Mouse (Mus musculus) kidney, embryonic 16.5 days (tissue): Measurements from ENCODE around the gene 4930519G04Rik. TPM values are rescaled to one million over a fixed set of nuclear protein-coding genes. Genes with fewer than 3 reads are reported as not detected.

Experiments
- ATAC-seq: fragments of 200-750 bp; cut with Nextera tagmentation; 2 replicates; pipeline ENCODE4 v1.8.0; 2017; ENCODE audit warnings: moderate TSS enrichment; ENCODE audit not compliant: low FRiP score, low TSS enrichment
- H3K27ac ChIP-seq: fragments of 300-500 bp; sonication (generic); 2 replicates; pipeline ENCODE4 v1.5.1; 2014; ENCODE audit warnings: low read length
- H3K27me3 ChIP-seq: fragments of 300-500 bp; sonication (generic); 2 replicates; pipeline ENCODE4 v1.6.1; 2014; ENCODE audit warnings: low read length, control low read depth, mixed read lengths; ENCODE audit not compliant: insufficient read depth
- H3K36me3 ChIP-seq: fragments of 300-500 bp; sonication (generic); 2 replicates; pipeline ENCODE4 v1.6.1; 2014; ENCODE audit warnings: low read length, control low read depth, mixed read lengths; ENCODE audit not compliant: insufficient read depth
- H3K4me1 ChIP-seq: fragments of 300-500 bp; sonication (generic); 2 replicates; pipeline ENCODE4 v1.6.1; 2014; ENCODE audit warnings: low read length, control low read depth, mixed read lengths; ENCODE audit not compliant: insufficient read depth
- H3K4me2 ChIP-seq: fragments of 300-500 bp; sonication (generic); replicated peaks from 2 replicates; pipeline ENCODE4 v1.6.1; 2014; ENCODE audit warnings: low read depth, low read length
- H3K4me3 ChIP-seq: fragments of 300-500 bp; sonication (generic); 2 replicates; pipeline ENCODE4 v1.5.1; 2014; ENCODE audit warnings: mild to moderate bottlenecking, low read length
- H3K9ac ChIP-seq: fragments of 300-500 bp; sonication (generic); replicated peaks from 2 replicates; pipeline ENCODE4 v1.6.1; 2014; ENCODE audit warnings: low read length
- H3K9me3 ChIP-seq: fragments of 300-500 bp; sonication (generic); 2 replicates; pipeline ENCODE4 v1.6.1; 2016; ENCODE audit warnings: low read length, control low read depth
- WGBS: fragments of 180-500 bp; shearing (Covaris S2); extraction: QIAGEN DNeasy Blood & Tissue Kit; methylation state at CpG from one replicate; pipeline ENCODE4 v1.1.7; 2014; 5-methylcytosine and 5-hydroxymethylcytosine counted together
- polyA plus RNA-seq: library from polyadenylated mRNA; unstranded; fragments of >200 nt; fragmentation: Nextera tagmentation; extraction: Ambion mirVana; gene quantifications from 2 replicates; pipeline ENCODE4 v1.2.1, GENCODE M21; 2015

4930519G04Rik gene
- polyA plus RNA-seq, 1 experiment from 2014 or later, result not detected

DNA sequence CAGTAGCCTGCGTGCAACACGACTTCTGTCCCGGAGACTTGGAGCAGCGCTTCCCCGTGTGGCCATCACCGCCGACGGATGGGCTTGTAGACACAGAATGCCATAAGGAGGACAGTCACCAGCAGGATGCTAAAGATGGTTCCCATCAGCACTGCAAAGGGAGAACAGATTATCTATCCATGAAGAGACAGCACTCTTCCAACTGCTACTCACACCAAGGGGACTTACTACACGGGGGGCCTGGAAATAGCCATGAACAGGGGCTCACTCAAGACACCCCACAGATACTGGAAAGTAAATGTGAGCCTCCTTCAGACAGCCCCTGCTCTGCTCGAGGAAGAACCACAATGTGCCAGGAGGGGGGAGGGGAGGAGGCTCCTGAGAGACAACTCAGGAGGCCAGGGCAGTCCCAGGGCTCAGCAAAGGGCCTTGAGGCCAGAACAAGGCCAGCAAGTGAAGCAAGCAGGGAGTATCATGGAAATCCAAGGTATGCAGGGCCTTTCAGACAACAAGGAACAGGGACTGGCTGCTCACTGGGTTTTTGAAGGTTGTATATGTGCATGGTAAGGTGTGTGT is 44.2 kb upstream of the 4930519G04Rik start:
- Histone ChIP-seq H3K27ac (no peak overlapping the region), H3K4me1 (peaks cover 18% of the 10 kb centered on the region), H3K36me3 (peaks cover 20% of the 10 kb centered on the region), H3K4me2 (no peak overlapping the region), H3K9me3 (no peaks in the 10 kb centered on the region), H3K4me3 (no peak overlapping the region), H3K27me3 (no peaks in the 10 kb centered on the region), H3K9ac (no peak overlapping the region)
- no peak for ATAC-seq
- 77% methylated on average over 10 of the region's 10 CpGs for WGBS

DNA sequence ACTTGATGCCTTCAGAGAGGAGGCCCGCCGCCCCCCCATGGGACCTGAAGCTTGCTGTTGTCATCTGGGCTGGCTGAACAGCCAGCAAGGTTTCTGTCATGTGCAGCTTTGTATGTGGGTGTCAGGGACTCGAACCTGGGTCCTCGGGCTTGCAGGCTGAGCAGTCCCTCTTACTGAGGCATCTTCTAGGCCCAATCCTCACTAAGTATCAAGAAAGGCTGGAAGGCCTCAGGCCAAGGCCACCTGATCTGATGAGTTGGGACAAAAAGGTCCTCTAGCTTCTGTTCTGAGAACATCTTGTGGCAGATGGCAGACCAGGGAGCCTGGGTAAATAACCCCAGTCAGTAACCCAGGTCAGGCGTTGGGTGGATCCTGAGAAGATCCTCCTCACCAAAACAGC is 43.6 kb upstream of the 4930519G04Rik start:
- Histone ChIP-seq H3K36me3 (peaks cover 18% of the 10 kb centered on the region), H3K4me3 (no peak overlapping the region), H3K4me1 (peaks cover 18% of the 10 kb centered on the region), H3K9ac (no peak overlapping the region), H3K9me3 (no peaks in the 10 kb centered on the region), H3K27me3 (no peaks in the 10 kb centered on the region), H3K4me2 (no peak overlapping the region), H3K27ac (no peak overlapping the region)
- 91% methylated on average over 5 of the region's 5 CpGs for WGBS
- ATAC-seq, result no peak

DNA sequence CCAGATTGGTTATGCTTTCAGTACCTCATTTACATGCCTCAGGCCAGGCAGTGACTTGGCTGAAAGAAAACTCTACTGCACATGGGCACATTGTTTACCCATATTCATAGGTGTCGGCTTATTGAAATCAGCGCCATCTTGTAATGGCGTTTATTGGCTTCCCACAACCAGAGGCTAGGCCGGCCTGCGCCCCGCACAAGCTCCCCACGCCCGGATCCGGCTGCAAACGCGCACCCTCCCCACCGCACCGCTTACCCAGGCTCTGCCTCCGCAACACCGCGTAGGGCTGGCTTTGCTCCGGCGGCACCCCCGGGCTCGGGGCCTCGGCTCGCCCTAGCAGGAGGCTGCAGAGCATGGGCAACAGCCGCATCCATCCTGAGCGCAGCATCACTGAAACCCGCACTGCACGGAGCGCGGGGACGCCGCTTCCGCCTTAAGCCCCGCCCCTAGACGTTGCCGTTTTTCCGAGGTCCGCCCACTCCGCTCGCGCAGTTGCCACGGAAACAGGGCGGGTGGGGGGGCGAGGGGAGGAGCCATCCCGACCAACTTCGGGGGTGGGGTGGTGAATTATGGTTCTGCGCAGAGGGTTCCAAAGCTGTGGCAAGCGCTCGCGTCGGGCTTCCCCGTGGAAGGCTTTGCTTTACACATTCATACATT is 39.8 kb upstream of the 4930519G04Rik start:
- H3K9me3 ChIP-seq, result no peaks in the 10 kb centered on the region
- H3K4me1 ChIP-seq, result peaks cover 7% of the 10 kb centered on the region; the same call in 1 of the 2 replicates
- peak overlapping the region; percentile 82 for H3K27ac ChIP-seq
- H3K27me3 ChIP-seq, result no peaks in the 10 kb centered on the region
- peak overlapping the region; percentile 97 for H3K4me3 ChIP-seq
- peak overlapping the region; percentile 63 for H3K4me2 ChIP-seq
- WGBS, result under 1% methylated on average over 50 of the region's 50 CpGs
- H3K9ac ChIP-seq, result peak overlapping the region; percentile 85
- peak; percentile 95 for ATAC-seq
- peaks cover 6% of the 10 kb centered on the region; the same call in 1 of the 2 replicates for H3K36me3 ChIP-seq

DNA sequence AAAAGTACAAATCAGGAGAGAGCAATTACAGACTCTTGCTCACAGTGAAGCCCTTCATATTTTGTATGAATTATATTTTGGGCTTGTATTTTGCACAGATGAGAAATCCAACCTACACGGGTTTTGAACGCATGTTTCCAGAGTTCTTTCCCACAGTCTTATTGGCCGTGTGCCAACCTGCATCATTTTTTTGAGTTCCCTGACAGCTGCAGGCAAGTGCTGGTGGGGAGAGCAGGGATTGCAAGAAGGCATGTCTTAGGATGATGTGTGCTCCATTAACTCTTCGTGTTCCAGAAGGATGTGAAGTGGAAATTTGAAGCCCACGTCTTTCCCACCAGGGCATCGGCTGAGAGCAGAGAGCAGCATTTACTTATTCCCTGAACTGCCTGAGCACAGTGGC is 36.9 kb upstream of the 4930519G04Rik start:
- Histone ChIP-seq H3K4me1 (peaks cover 7% of the 10 kb centered on the region; the same call in 1 of the 2 replicates), H3K36me3 (peaks cover 3% of the 10 kb centered on the region), H3K9me3 (peaks cover 3% of the 10 kb centered on the region), H3K9ac (no peak overlapping the region), H3K27ac (no peak overlapping the region), H3K4me2 (no peak overlapping the region), H3K27me3 (no peaks in the 10 kb centered on the region), H3K4me3 (no peak overlapping the region)
- 66% methylated on average over 6 of the region's 6 CpGs for WGBS
- no peak for ATAC-seq

DNA sequence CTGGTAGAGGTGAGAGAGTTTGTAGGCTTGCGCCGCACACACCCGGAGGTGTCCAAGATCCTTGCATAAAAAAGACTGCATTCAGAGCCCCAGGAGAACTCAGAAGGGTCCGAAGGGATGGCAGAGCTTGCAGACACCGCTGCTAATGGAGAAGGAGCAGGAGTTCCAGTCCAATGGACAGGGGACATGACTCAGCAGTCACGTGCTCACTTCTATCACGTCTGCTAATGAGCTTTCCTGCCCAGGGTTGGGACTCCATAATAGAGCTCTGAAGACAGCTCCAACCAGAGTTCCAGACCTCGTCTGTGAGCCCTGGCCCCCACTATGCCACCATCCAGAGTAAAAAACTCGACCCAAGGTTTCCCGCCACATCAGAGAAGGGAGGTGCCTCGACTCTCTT is 35.3 kb upstream of the 4930519G04Rik start:
- Histone ChIP-seq H3K4me3 (no peak overlapping the region), H3K4me1 (no peaks in the 10 kb centered on the region), H3K27me3 (no peaks in the 10 kb centered on the region), H3K9me3 (peaks cover 10% of the 10 kb centered on the region), H3K4me2 (no peak overlapping the region), H3K9ac (no peak overlapping the region), H3K27ac (no peak overlapping the region), H3K36me3 (peaks cover 12% of the 10 kb centered on the region)
- ATAC-seq, result peak; percentile 43; the same call in 1 of the 2 replicates
- 58% methylated on average over 11 of the region's 11 CpGs for WGBS

DNA sequence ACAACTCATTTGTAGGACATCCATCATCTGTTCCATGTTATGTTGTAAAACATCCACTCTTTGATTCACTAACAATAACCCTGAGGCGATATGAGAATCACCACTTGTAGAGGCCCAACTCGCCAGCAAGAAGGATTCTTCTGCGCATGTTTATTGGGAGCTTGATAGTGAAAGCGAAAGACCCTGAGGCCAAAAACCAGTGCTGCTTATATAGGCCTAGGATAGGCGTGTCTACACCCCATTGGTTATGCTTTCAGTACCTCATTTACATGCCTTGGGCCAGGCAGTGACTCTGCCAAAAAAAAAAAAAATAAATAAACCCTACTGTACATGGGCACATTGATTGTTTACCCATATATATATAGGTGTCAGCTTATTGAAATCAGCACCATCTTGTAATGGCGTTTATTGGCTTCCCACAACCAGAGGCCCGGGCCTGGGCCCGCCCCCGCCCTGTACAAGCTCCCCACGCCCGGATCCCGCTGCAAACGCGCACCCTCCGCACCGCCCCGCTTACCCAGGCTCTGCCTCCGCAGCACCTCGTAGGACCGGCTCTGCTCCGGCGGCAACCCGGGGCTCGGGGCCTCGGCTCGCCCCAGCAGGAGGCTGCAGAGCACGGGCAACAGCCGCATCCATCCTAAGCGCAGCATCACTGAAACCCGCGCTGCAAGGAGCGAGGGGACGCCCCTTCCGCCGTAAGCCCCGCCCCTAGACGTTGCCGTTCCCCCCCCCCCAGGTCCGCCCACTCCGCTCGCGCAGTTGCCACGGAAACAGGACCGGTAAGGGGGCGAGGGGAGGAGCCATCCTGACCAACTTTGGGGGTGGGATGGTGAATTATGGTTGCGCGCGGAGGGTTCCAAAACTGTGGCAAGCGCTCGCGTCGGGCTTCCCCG is 30.4 kb upstream of the 4930519G04Rik start, which contains the start of gene 1500011B03Rik:
TSS of gene 1500011B03Rik (minus strand) at position 673 of the 893 bp plus-strand sequence.
- peak within 1 kb of the TSS; percentile 84 for H3K27ac ChIP-seq
- peak within 1 kb of the TSS; percentile 70 for H3K4me2 ChIP-seq
- H3K36me3 ChIP-seq, result peaks cover 12% of the 10 kb centered on the region
- H3K4me3 ChIP-seq, result peak within 1 kb of the TSS; percentile 78
- 9% methylated on average over 51 of the region's 53 CpGs for WGBS
- H3K4me1 ChIP-seq, result 0 out of 2 replicates have a peak, but pooled peaks cover 5% of the 10 kb centered on the region
- peaks cover 10% of the 10 kb centered on the region for H3K9me3 ChIP-seq
- no peaks in the 10 kb centered on the region for H3K27me3 ChIP-seq
- peak; percentile 88 for ATAC-seq
- peak within 1 kb of the TSS; percentile 85 for H3K9ac ChIP-seq

DNA sequence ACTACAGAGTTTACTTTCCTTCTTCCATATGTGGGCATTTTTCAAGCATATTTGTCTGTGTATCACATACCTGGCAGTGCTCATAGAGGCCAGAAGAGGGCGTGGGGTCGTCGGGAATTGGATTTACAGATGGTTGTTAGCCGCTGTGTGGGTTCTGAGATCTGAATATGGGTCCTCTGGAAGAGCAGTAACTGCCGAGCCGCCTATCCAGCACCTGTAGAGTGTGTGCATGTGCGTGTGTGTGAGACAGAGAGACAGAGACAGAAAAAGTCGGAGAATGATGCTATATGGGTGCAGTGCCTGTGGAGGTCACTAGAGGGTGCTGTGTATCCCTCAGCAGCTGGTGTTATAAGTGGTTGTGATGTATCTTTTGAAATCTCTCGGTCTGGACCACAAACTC is 29.3 kb upstream of the 4930519G04Rik start:
- 19% methylated on average over 9 of the region's 9 CpGs for WGBS
- no peak overlapping the region for H3K27ac ChIP-seq
- H3K4me1 ChIP-seq, result 0 out of 2 replicates have a peak, but pooled peaks cover 5% of the 10 kb centered on the region
- H3K4me3 ChIP-seq, result peak overlapping the region; percentile 4; the same call in 1 of the 2 replicates
- H3K9me3 ChIP-seq, result peaks cover 10% of the 10 kb centered on the region
- peaks cover 12% of the 10 kb centered on the region for H3K36me3 ChIP-seq
- no peaks in the 10 kb centered on the region for H3K27me3 ChIP-seq
- peak overlapping the region; percentile 28 for H3K4me2 ChIP-seq
- no peak overlapping the region for H3K9ac ChIP-seq
- no peak for ATAC-seq

DNA sequence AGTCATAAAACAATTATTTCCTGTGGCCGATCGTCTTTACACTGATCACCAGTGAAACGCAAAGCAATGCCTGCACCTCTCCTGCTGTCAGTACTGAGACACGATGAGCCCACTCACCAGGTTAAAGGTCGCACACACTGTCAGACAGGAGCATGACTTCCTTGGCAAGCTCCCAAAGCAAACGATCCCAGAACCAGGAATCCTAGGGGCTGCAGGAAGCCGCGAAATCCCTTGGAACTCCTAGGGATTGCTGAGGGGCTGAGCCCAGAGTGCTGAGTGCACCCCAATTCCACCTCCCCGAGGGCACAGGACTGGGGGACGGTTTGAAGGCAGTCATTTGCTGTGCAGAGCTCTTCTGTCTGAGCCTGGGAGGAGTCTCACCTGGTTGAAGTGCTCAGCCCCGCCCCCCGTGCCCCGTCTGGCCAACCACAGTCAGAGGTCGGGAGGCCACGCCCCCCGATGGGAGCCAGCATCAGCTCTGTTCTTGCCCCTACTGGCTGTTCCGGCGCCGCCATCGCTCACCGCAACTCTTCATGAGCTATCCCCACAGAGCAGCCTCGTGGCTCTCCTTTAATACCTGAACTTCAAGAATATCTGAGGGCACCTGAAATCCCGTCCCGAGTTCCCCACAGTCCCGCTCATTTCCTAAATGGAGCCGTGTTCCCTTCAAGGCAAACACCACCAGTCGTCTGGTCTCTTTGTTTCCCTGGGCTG is 27.3 kb upstream of the 4930519G04Rik start:
- Histone ChIP-seq H3K9ac (peak overlapping the region; percentile 65), H3K9me3 (peaks cover 10% of the 10 kb centered on the region), H3K4me2 (peak overlapping the region; percentile 73), H3K27ac (0 out of 2 replicates have a peak overlapping the region, but pooled peaks have one; percentile 38), H3K4me1 (0 out of 2 replicates have a peak, but pooled peaks cover 5% of the 10 kb centered on the region), H3K36me3 (peaks cover 12% of the 10 kb centered on the region), H3K27me3 (no peaks in the 10 kb centered on the region), H3K4me3 (peak overlapping the region; percentile 51)
- WGBS, result 8% methylated on average over 27 of the region's 27 CpGs
- ATAC-seq, result peak; percentile 84

DNA sequence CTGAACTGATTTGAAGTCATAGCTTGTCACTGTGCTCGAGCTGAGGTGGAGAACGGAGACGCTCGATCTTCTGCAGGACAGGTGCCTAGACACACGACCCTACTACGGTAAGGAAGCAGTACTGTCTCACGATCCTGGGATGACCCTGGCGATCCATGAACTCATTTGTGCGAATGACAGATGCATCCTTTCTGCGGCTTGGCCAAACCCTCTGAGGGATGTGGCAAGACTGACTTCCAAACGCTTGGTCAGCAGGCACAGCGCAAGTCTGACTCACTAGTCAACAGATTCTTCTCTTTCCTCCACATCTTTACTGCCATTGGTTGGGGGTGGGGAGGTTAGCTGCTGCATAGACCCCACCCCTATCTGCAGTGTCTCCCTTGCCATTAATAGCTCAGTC is 26.0 kb upstream of the 4930519G04Rik start:
- Histone ChIP-seq H3K4me2 (no peak overlapping the region), H3K36me3 (0 out of 2 replicates have a peak, but pooled peaks cover under 1% of the 10 kb centered on the region), H3K4me1 (0 out of 2 replicates have a peak, but pooled peaks cover 5% of the 10 kb centered on the region), H3K27ac (no peak overlapping the region), H3K27me3 (no peaks in the 10 kb centered on the region), H3K9me3 (peaks cover under 1% of the 10 kb centered on the region; the same call in 1 of the 2 replicates), H3K4me3 (no peak overlapping the region), H3K9ac (no peak overlapping the region)
- 78% methylated on average over 12 of the region's 12 CpGs for WGBS
- ATAC-seq, result no peak
